Mouse (Mus musculus): ENCODE data around the gene Snx20.

DNA sequence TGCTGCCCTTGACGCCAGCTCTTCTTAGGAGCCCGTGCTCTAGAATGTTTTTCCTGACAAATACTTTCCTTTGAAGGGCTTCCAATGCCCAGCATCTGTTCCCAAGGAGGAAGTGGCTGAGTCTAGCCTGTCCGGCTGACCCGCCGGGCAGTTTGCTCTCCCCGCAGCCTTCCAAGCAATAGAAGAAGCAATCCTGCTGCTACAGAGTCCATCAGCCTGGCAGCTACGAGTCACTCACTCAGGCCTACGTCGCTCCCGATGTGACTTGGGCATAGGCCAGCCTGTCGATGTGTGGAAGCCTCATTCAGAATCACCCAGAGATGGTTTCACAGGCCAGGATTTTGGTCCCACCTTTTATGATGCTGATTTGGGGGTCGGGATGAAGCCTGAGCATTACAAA, 39.9 kb downstream of the Snx20 start:
- no peak for TF ChIP-seq GATA1 (IDR thresholded peaks at IDR 0.05; ENCODE audit: low read depth, low read length)
- TF ChIP-seq POLR2A (IDR thresholded peaks at IDR 0.05; ENCODE audit: control insufficient read depth in 1 of 2, insufficient read depth in 1 of 2, low read depth in 1 of 2, low read length in 2 of 2, poor library complexity in 1 of 2): no peak
- no peak for TF ChIP-seq CTCF (IDR thresholded peaks at IDR 0.05 in 2 of 3, conservative IDR thresholded peaks at IDR 0.05 in 1 of 3; ENCODE audit: control insufficient read depth in 1 of 3, insufficient read depth in 1 of 3, low read depth in 2 of 3, low read length in 3 of 3, poor library complexity in 1 of 3, severe bottlenecking in 1 of 3)
- TF ChIP-seq EP300 (IDR thresholded peaks at IDR 0.05; ENCODE audit: low read depth in 1 of 2, low read length in 2 of 2): no peak
- no peak for TF ChIP-seq MYC (IDR thresholded peaks at IDR 0.05; ENCODE audit: low read depth, low read length)
- TF ChIP-seq ETS1 (IDR thresholded peaks at IDR 0.05; ENCODE audit: low read depth, low read length): no peak
- no peak for TF ChIP-seq TAL1 (IDR thresholded peaks at IDR 0.05; ENCODE audit: low read length)
- no peak for TF ChIP-seq RAD21 (IDR thresholded peaks at IDR 0.05; ENCODE audit: low read depth, low read length)
- TF ChIP-seq MAX (IDR thresholded peaks at IDR 0.05; ENCODE audit: low read length): no peak
- TF ChIP-seq CHD2 (IDR thresholded peaks at IDR 0.05; ENCODE audit: low read length): no peak
- TF ChIP-seq TBP (IDR thresholded peaks at IDR 0.05; ENCODE audit: low read depth, low read length): no peak
- no peak for TF ChIP-seq NELFE (IDR thresholded peaks at IDR 0.05; ENCODE audit: low read depth, low read length)

Measured in MEL (cell line).